Mouse (Mus musculus): ENCODE data around the gene Olfr1145. TPM values are rescaled to one million over a fixed set of nuclear protein-coding genes. Genes with fewer than 3 reads are reported as not detected.

Gene Olfr1145
- total RNA-seq (2015): not detected in 2 replicates
- not detected in 2 replicates for total RNA-seq (2017)

DNA sequence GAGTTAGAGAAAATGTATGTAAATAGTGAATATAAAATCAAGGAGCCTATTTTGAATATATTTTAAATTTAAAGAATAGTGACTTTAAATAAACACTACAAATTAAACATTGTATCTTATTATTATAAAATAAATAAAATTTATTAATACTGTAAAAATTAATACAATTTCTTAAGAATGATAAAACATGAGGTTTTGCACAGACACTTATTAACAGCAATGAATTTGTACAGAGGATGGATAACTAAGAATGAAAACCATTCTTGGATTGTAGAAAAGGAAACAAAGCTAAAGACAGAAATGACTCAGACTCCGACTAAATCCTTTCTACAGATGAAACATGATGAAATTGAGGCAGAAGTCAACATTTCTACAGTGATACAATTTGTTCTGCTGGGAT, at the start of gene Olfr1145:
Olfr1145 (plus strand) TSS at position 301 of the 400 bp plus-strand sequence.
- ATAC-seq (replicated peaks; ENCODE audit: poor library complexity): no peak

DNA sequence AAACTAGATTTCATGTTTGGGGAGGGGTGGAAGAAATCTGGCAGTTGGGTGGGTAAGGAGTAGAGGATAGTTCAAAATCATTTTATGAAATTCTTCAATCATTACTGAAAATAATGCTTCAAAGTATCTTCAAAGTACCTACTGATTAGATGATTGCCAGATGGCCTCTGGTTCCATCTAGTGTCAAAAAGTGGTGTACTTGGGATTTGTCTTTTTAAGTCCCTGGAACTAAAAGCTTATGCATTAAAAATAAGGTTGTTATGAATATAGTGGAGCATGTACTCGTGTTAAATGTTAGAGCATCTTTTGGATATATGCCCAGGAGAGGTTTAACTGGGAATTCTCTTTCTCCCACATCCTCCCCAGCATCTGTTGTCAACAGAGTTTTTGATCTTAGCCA, 33.5 kb upstream of the Olfr1145 start:
- ATAC-seq (replicated peaks; ENCODE audit: poor library complexity): no peak

DNA sequence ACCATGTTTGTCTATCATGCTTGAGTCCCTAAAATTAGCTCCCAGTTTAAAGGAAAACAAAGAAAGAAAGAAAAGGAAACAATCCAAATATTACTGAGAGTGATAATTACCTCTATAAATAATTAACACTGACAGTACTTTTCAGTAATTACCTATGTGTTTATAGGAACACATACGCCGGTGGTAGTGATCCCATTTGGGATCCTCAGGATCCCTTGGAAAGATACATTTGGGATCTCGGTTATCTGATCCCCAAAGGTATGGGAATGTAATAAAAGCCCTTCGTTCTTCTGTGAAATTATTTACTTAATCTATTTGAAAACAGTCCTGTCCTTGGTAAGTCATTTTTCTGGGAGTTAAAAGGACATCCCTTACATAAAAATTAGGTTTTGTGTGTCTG, 30.4 kb upstream of the Olfr1145 start, which contains the start of gene Olfr152:
Olfr152 (plus strand) TSS at position 301 of the 400 bp plus-strand sequence.
- no peak for ATAC-seq (replicated peaks; ENCODE audit: poor library complexity)

DNA sequence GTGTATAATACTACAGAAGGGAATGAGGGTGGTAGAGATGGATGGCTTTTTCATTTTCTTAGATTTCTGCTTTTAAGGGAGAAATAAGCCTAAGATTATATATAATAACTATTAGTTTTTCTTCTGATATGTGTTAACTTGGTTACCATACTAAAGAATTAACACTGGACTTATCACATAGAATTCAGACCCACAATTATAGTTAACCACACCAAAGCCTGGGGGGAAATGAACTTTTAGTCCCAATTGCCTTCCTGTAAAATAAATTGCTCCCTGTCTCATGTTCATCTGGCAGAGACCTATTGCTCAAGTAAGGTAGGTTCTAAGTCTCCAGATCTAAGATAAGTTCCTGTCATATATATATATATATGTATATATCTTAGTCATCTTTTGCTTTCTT, 9.3 kb upstream of the Olfr1145 start, which contains the start of gene Olfr1143:
Olfr1143 (plus strand) TSS at position 301 of the 400 bp plus-strand sequence.
- no peak for ATAC-seq (replicated peaks; ENCODE audit: poor library complexity)

DNA sequence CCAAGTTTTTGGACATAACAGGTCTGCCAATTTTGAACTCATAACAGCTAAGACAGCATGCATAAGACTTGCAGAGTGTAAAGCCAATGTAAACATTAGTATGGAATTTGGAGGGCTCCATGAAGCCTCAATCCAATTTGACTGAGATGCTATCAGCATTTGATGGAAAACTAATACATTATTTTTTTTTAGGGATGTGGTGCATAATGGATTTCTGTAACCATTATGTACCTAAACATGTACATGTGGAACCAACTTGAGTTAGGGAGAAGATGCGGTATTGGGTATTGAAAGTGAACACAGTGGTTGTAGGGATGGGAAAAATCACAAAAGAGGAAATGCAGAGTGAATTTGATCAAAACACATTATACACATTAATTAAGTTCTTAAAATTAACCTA, 20.6 kb downstream of the Olfr1145 start, which contains the start of gene Olfr1148:
Olfr1148 (plus strand) TSS at position 301 of the 400 bp plus-strand sequence.
- no peak for ATAC-seq (replicated peaks; ENCODE audit: poor library complexity)

DNA sequence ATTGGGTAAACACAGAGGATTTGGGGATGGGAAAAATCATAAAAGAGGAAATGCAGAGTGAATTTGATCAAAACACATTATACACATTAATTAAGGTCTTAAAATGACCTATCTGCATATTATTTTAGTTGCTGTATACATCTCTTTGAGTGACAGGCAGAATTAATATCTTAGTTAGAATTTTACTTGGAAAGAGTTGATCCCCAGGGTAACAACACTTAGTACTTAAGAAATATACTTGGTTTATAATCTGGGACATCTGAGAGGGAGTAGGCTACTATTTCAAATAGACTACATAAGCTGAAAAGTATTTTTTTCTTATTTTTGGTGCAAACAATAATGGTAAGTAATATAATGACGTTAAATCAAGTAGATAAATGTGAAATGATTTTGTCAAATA, 34.1 kb downstream of the Olfr1145 start, which contains the start of gene Olfr1150-ps1:
Olfr1150-ps1 (plus strand) TSS at position 301 of the 400 bp plus-strand sequence.
- ATAC-seq (replicated peaks; ENCODE audit: poor library complexity): no peak

DNA sequence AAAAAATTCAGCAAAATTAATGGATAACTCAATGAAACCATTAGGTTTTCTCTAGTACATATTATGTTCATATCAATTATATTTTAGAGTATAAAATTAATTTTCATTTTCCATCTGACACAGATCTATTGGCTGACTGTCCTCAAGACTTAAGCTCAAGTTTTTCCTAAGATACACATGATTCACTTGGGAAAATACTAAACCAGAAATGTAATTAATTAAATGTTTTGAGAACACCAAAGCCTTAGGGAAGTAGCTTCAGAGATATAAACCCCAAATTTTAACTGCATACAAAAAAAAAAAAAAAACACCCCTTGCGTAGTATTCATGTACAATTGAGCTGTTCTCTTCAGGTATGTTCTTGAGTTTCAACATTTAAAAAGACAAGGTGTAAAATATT, 45.9 kb downstream of the Olfr1145 start, which contains the start of gene Olfr1151:
Olfr1151 (plus strand) TSS at position 301 of the 400 bp plus-strand sequence.
- ATAC-seq (replicated peaks; ENCODE audit: poor library complexity): no peak

Other genes with a start within 250 kb of the Olfr1145 start
- not detected in 2 replicates for gene Olfr1129, start 235.9 kb upstream of the Olfr1145 start, total RNA-seq (2015)
- gene Olfr1129, start 235.9 kb upstream of the Olfr1145 start, total RNA-seq (2017): not detected in 2 replicates
- gene Olfr1130, start 203.6 kb upstream of the Olfr1145 start, total RNA-seq (2015): not detected in 2 replicates
- not detected in 2 replicates for gene Olfr1130, start 203.6 kb upstream of the Olfr1145 start, total RNA-seq (2017)
- not detected in 2 replicates for gene Olfr1131, start 182.7 kb upstream of the Olfr1145 start, total RNA-seq (2015)
- not detected in 2 replicates for gene Olfr1131, start 182.7 kb upstream of the Olfr1145 start, total RNA-seq (2017)
- gene Olfr1132, start 172.3 kb upstream of the Olfr1145 start, total RNA-seq (2015): not detected in 2 replicates
- gene Olfr1132, start 172.3 kb upstream of the Olfr1145 start, total RNA-seq (2017): not detected in 2 replicates
- not detected in 2 replicates for gene Olfr1133, start 162.4 kb upstream of the Olfr1145 start, total RNA-seq (2015)
- not detected in 2 replicates for gene Olfr1133, start 162.4 kb upstream of the Olfr1145 start, total RNA-seq (2017)
- gene Olfr1134, start 151.4 kb upstream of the Olfr1145 start, total RNA-seq (2015): not detected in 2 replicates
- not detected in 2 replicates for gene Olfr1134, start 151.4 kb upstream of the Olfr1145 start, total RNA-seq (2017)
- gene Olfr1135, start 136.2 kb upstream of the Olfr1145 start, total RNA-seq (2015): not detected in 2 replicates
- gene Olfr1135, start 136.2 kb upstream of the Olfr1145 start, total RNA-seq (2017): not detected in 2 replicates
- gene Olfr1136, start 115.9 kb upstream of the Olfr1145 start, total RNA-seq (2015): not detected in 2 replicates
- not detected in 2 replicates for gene Olfr1136, start 115.9 kb upstream of the Olfr1145 start, total RNA-seq (2017)
- not detected in 2 replicates for gene Olfr1137, start 96.6 kb upstream of the Olfr1145 start, total RNA-seq (2015)
- gene Olfr1137, start 96.6 kb upstream of the Olfr1145 start, total RNA-seq (2017): not detected in 2 replicates
- gene Olfr1138, start 69.8 kb upstream of the Olfr1145 start, total RNA-seq (2015): not detected in 2 replicates
- not detected in 2 replicates for gene Olfr1138, start 69.8 kb upstream of the Olfr1145 start, total RNA-seq (2017)
- gene Olfr1140, start 66.1 kb upstream of the Olfr1145 start, total RNA-seq (2015): not detected in 2 replicates
- not detected in 2 replicates for gene Olfr1140, start 66.1 kb upstream of the Olfr1145 start, total RNA-seq (2017)
- gene Olfr1141, start 55.8 kb upstream of the Olfr1145 start, total RNA-seq (2015): not detected in 2 replicates
- not detected in 2 replicates for gene Olfr1141, start 55.8 kb upstream of the Olfr1145 start, total RNA-seq (2017)
- not detected in 2 replicates for gene Olfr152, start 30.3 kb upstream of the Olfr1145 start, total RNA-seq (2015)
- not detected in 2 replicates for gene Olfr152, start 30.3 kb upstream of the Olfr1145 start, total RNA-seq (2017)
- not detected in 2 replicates for gene Olfr1143, start 9.2 kb upstream of the Olfr1145 start, total RNA-seq (2015)
- not detected in 2 replicates for gene Olfr1143, start 9.2 kb upstream of the Olfr1145 start, total RNA-seq (2017)
- not detected in 2 replicates for gene Olfr1148, start 20.7 kb downstream of the Olfr1145 start, total RNA-seq (2015)
- gene Olfr1148, start 20.7 kb downstream of the Olfr1145 start, total RNA-seq (2017): not detected in 2 replicates
- not detected in 2 replicates for gene Olfr1150-ps1, start 34.2 kb downstream of the Olfr1145 start, total RNA-seq (2015)
- not detected in 2 replicates for gene Olfr1150-ps1, start 34.2 kb downstream of the Olfr1145 start, total RNA-seq (2017)
- not detected in 2 replicates for gene Olfr1151, start 46.0 kb downstream of the Olfr1145 start, total RNA-seq (2015)
- gene Olfr1151, start 46.0 kb downstream of the Olfr1145 start, total RNA-seq (2017): not detected in 2 replicates
- gene Olfr1152, start 56.7 kb downstream of the Olfr1145 start, total RNA-seq (2015): not detected in 2 replicates
- gene Olfr1152, start 56.7 kb downstream of the Olfr1145 start, total RNA-seq (2017): not detected in 2 replicates
- not detected in 2 replicates for gene Olfr1153, start 85.1 kb downstream of the Olfr1145 start, total RNA-seq (2015)
- gene Olfr1153, start 85.1 kb downstream of the Olfr1145 start, total RNA-seq (2017): not detected in 2 replicates
- gene Olfr1154, start 95.3 kb downstream of the Olfr1145 start, total RNA-seq (2015): not detected in 2 replicates
- not detected in 2 replicates for gene Olfr1154, start 95.3 kb downstream of the Olfr1145 start, total RNA-seq (2017)
- gene Olfr1155, start 135.3 kb downstream of the Olfr1145 start, total RNA-seq (2015): not detected in 2 replicates
- not detected in 2 replicates for gene Olfr1155, start 135.3 kb downstream of the Olfr1145 start, total RNA-seq (2017)
- gene Olfr1156, start 143.3 kb downstream of the Olfr1145 start, total RNA-seq (2015): not detected in 2 replicates
- gene Olfr1156, start 143.3 kb downstream of the Olfr1145 start, total RNA-seq (2017): not detected in 2 replicates
- gene Olfr1157, start 158.5 kb downstream of the Olfr1145 start, total RNA-seq (2015): not detected in 2 replicates
- not detected in 2 replicates for gene Olfr1157, start 158.5 kb downstream of the Olfr1145 start, total RNA-seq (2017)
- gene Olfr74, start 164.8 kb downstream of the Olfr1145 start, total RNA-seq (2015): not detected in 2 replicates
- not detected in 2 replicates for gene Olfr74, start 164.8 kb downstream of the Olfr1145 start, total RNA-seq (2017)
- gene Olfr1158, start 180.3 kb downstream of the Olfr1145 start, total RNA-seq (2015): not detected in 2 replicates
- not detected in 2 replicates for gene Olfr1158, start 180.3 kb downstream of the Olfr1145 start, total RNA-seq (2017)
- not detected in 2 replicates for gene Olfr1160, start 198.4 kb downstream of the Olfr1145 start, total RNA-seq (2015)
- gene Olfr1160, start 198.4 kb downstream of the Olfr1145 start, total RNA-seq (2017): not detected in 2 replicates
- not detected in 2 replicates for gene Olfr1161, start 213.0 kb downstream of the Olfr1145 start, total RNA-seq (2015)
- not detected in 2 replicates for gene Olfr1161, start 213.0 kb downstream of the Olfr1145 start, total RNA-seq (2017)
- gene Olfr73, start 227.9 kb downstream of the Olfr1145 start, total RNA-seq (2015): not detected in 2 replicates
- gene Olfr73, start 227.9 kb downstream of the Olfr1145 start, total RNA-seq (2017): not detected in 2 replicates
- gene Olfr1162, start 241.3 kb downstream of the Olfr1145 start, total RNA-seq (2015): not detected in 2 replicates
- gene Olfr1162, start 241.3 kb downstream of the Olfr1145 start, total RNA-seq (2017): not detected in 2 replicates

Measured in megakaryocyte progenitor cell, adult 5-6 weeks (primary cell).